Mouse (Mus musculus): ENCODE measurements around the gene Vgf.

GRCm38 (mm10) chr5:137024318-137024717 lies 1.9 kb upstream of the Vgf start:
- no peak for TF ChIP-seq CTCF (conservative IDR thresholded peaks at IDR 0.05; ENCODE audit: insufficient read depth, insufficient read length, low read depth, low read length)
- no peak for TF ChIP-seq POLR2A (IDR thresholded peaks at IDR 0.05; ENCODE audit: low read depth, low read length)
